Comparison of ENCODE assay signal across 8 mouse cellular contexts in genomic region chr1:56969364-56970360, GRCm38 (mm10). TPM values are rescaled to one million over a fixed set of nuclear protein-coding genes. Genes with fewer than 3 reads are reported as not detected.
DNase-seq lines count a peak whose midpoint lies in the region; ATAC-seq and TF ChIP-seq lines count a peak whose summit lies in the region.

No protein-coding gene starts in this region.

- no peak for DNase-seq in lung, postnatal 10 days
- peak; percentile 52 for DNase-seq in embryonic facial prominence, embryonic 11.5 days (ENCODE audit: low spot score)
- no peak for DNase-seq in hindbrain, postnatal 0 days (ENCODE audit: low spot score)
- no peak for DNase-seq in liver, embryonic 13.5 days

- H3K27ac ChIP-seq in lung, embryonic 15.5 days: no peak overlapping the region
- peak overlapping the region; percentile 59 for H3K27ac ChIP-seq in embryonic facial prominence, embryonic 11.5 days (replicated peaks; ENCODE audit: low read depth, low read length)
- no peak overlapping the region for H3K27ac ChIP-seq in hindbrain, postnatal 0 days
- no peak overlapping the region for H3K27ac ChIP-seq in liver, embryonic 13.5 days
- no peak overlapping the region for H3K27ac ChIP-seq in stomach, embryonic 15.5 days

- 3% methylated on average over 47 of the region's 47 CpGs for WGBS in lung, embryonic 15.5 days
- under 1% methylated on average over 47 of the region's 47 CpGs for WGBS in embryonic facial prominence, embryonic 11.5 days
- WGBS in hindbrain, postnatal 0 days: 3% methylated on average over 47 of the region's 47 CpGs
- WGBS in liver, embryonic 13.5 days (ENCODE audit: insufficient replicate concordance): 3% methylated on average over 47 of the region's 47 CpGs
- whole genome bisulfite sequencing in stomach, embryonic 15.5 days: 3% methylated on average over 47 of the region's 47 CpGs

- no peak for ATAC-seq in lung, embryonic 15.5 days (ENCODE audit: borderline replicate concordance, extremely low read depth, low FRiP score, low TSS enrichment)
- ATAC-seq in embryonic facial prominence, embryonic 11.5 days (replicated peaks; ENCODE audit: insufficient number of reproducible peaks, low FRiP score, low TSS enrichment, low read depth): no peak
- ATAC-seq in hindbrain, postnatal 0 days: no peak
- no peak for ATAC-seq in liver, embryonic 13.5 days (ENCODE audit: low read depth)
- ATAC-seq in stomach, embryonic 15.5 days (ENCODE audit: insufficient read depth, low FRiP score, low read depth): no peak
- no peak for ATAC-seq in megakaryocyte, adult 5-6 weeks (ENCODE audit: poor library complexity, severe bottlenecking)
- no peak for ATAC-seq in erythroid progenitor cell, adult 5-6 weeks (replicated peaks; ENCODE audit: low FRiP score, poor library complexity, severe bottlenecking)

- H3K9me3 ChIP-seq in lung, embryonic 15.5 days: no peaks in the 10 kb centered on the region
- H3K9me3 ChIP-seq in embryonic facial prominence, embryonic 11.5 days (replicated peaks; ENCODE audit: control insufficient read depth, low read length): no peaks in the 10 kb centered on the region
- no peaks in the 10 kb centered on the region for H3K9me3 ChIP-seq in hindbrain, postnatal 0 days (ENCODE audit: low read length)
- no peaks in the 10 kb centered on the region for H3K9me3 ChIP-seq in liver, embryonic 13.5 days (replicated peaks)
- no peaks in the 10 kb centered on the region for H3K9me3 ChIP-seq in stomach, embryonic 15.5 days

- no peak for TF ChIP-seq CTCF in hindbrain, postnatal 0 days (IDR thresholded peaks at IDR 0.05; ENCODE audit: low read depth)

- peak overlapping the region; percentile 34 for H3K4me3 ChIP-seq in lung, embryonic 15.5 days
- H3K4me3 ChIP-seq in embryonic facial prominence, embryonic 11.5 days (ENCODE audit: low read depth, low read length): peak overlapping the region; percentile 87
- H3K4me3 ChIP-seq in hindbrain, postnatal 0 days (ENCODE audit: low read length): peak overlapping the region; percentile 73
- peak overlapping the region; percentile 31 for H3K4me3 ChIP-seq in liver, embryonic 13.5 days (replicated peaks)
- peak overlapping the region; percentile 80 for H3K4me3 ChIP-seq in stomach, embryonic 15.5 days (replicated peaks)

- peaks cover 43% of the 10 kb centered on the region for H3K27me3 ChIP-seq in lung, embryonic 15.5 days
- H3K27me3 ChIP-seq in embryonic facial prominence, embryonic 11.5 days (ENCODE audit: control insufficient read depth, insufficient read depth, low read length): peaks cover 11% of the 10 kb centered on the region
- peaks cover 32% of the 10 kb centered on the region; the same call in 1 of the 2 replicates for H3K27me3 ChIP-seq in hindbrain, postnatal 0 days (ENCODE audit: insufficient read depth, low read length)
- peaks cover 73% of the 10 kb centered on the region for H3K27me3 ChIP-seq in liver, embryonic 13.5 days
- peaks cover 35% of the 10 kb centered on the region for H3K27me3 ChIP-seq in stomach, embryonic 15.5 days (replicated peaks)

- peaks cover 34% of the 10 kb centered on the region for H3K4me1 ChIP-seq in lung, embryonic 15.5 days
- peaks cover 4% of the 10 kb centered on the region for H3K4me1 ChIP-seq in embryonic facial prominence, embryonic 11.5 days (ENCODE audit: control insufficient read depth, insufficient read depth, low read length)
- H3K4me1 ChIP-seq in hindbrain, postnatal 0 days (ENCODE audit: insufficient read depth, low read length): peaks cover 3% of the 10 kb centered on the region; the same call in 1 of the 2 replicates
- H3K4me1 ChIP-seq in liver, embryonic 13.5 days (replicated peaks): peaks cover 9% of the 10 kb centered on the region; the same call in 1 of the 2 replicates
- peaks cover 25% of the 10 kb centered on the region for H3K4me1 ChIP-seq in stomach, embryonic 15.5 days

- H3K36me3 ChIP-seq in lung, embryonic 15.5 days: no peaks in the 10 kb centered on the region
- no peaks in the 10 kb centered on the region for H3K36me3 ChIP-seq in embryonic facial prominence, embryonic 11.5 days (replicated peaks; ENCODE audit: control insufficient read depth, insufficient read depth, low read depth, low read length)
- no peaks in the 10 kb centered on the region for H3K36me3 ChIP-seq in hindbrain, postnatal 0 days (ENCODE audit: insufficient read depth, low read length)
- no peaks in the 10 kb centered on the region for H3K36me3 ChIP-seq in liver, embryonic 13.5 days
- H3K36me3 ChIP-seq in stomach, embryonic 15.5 days: no peaks in the 10 kb centered on the region

- H3K9ac ChIP-seq in lung, embryonic 15.5 days: no peak overlapping the region
- H3K9ac ChIP-seq in embryonic facial prominence, embryonic 11.5 days (replicated peaks; ENCODE audit: low read length): peak overlapping the region; percentile 65
- 0 out of 2 replicates have a peak overlapping the region, but pooled peaks have one; percentile 9 for H3K9ac ChIP-seq in hindbrain, postnatal 0 days (replicated peaks; ENCODE audit: low read length)
- no peak overlapping the region for H3K9ac ChIP-seq in liver, embryonic 13.5 days
- no peak overlapping the region for H3K9ac ChIP-seq in stomach, embryonic 15.5 days

- peak overlapping the region; percentile 57 for H3K4me2 ChIP-seq in lung, embryonic 15.5 days
- H3K4me2 ChIP-seq in embryonic facial prominence, embryonic 11.5 days (ENCODE audit: low read depth, low read length): peak overlapping the region; percentile 97
- H3K4me2 ChIP-seq in hindbrain, postnatal 0 days (ENCODE audit: low read depth, low read length): peak overlapping the region; percentile 85
- peak overlapping the region; percentile 46 for H3K4me2 ChIP-seq in liver, embryonic 13.5 days
- peak overlapping the region; percentile 62 for H3K4me2 ChIP-seq in stomach, embryonic 15.5 days

RNA-seq across cellular contexts. Expression of gene Satb2, which starts 8.8 kb away (rescaled TPM):
- 0.29 and 0.53 TPM in 2 replicates for polyA plus RNA-seq in lung, embryonic 15.5 days (2015; fragmentation: Nextera tagmentation; extraction: Ambion mirVana)
- 13.1 and 18.4 TPM in 2 replicates for polyA plus RNA-seq in embryonic facial prominence, embryonic 11.5 days (2014; fragmentation: Nextera tagmentation; extraction: Ambion mirVana)
- 1.7 and 3.4 TPM in 2 replicates for total RNA-seq in hindbrain, postnatal 0 days (2014; rRNA removed)
- polyA plus RNA-seq in hindbrain, postnatal 0 days (2015; fragmentation: Nextera tagmentation; extraction: Ambion mirVana): 1.1 TPM in 2 replicates
- 0.03 and 0.05 TPM in 2 replicates for polyA plus RNA-seq in liver, embryonic 13.5 days (2015; fragmentation: Nextera tagmentation; extraction: Ambion mirVana)
- 0.53 and 0.81 TPM in 2 replicates for polyA plus RNA-seq in stomach, embryonic 15.5 days (2015; fragmentation: Nextera tagmentation; extraction: Ambion mirVana)
- 1.1 and 1.2 TPM in 2 replicates for total RNA-seq in megakaryocyte, adult 5-6 weeks (2015)
- total RNA-seq in megakaryocyte, adult 5-6 weeks (2017): 0.29 and 0.98 TPM in 2 replicates
- total RNA-seq in erythroid progenitor cell, adult 5-6 weeks (2015; ENCODE audit: low replicate concordance): not detected in 2 replicates
- 0.08 TPM in 1 of 2 replicates, not detected in the other for total RNA-seq in erythroid progenitor cell, adult 5-6 weeks (2017; ENCODE audit: low replicate concordance)

Comparison
In these comparisons a context has a peak if more than half of its experiments do, and no peak if none do; other contexts are left out.
1. H3K4me2 ChIP-seq: peak in every context shown above with its lines; median percentile 97 in embryonic facial prominence, embryonic 11.5 days; 85 in hindbrain, postnatal 0 days; 62 in stomach, embryonic 15.5 days; 57 in lung, embryonic 15.5 days; 46 in liver, embryonic 13.5 days.
2. H3K4me3 ChIP-seq: peak in every context shown above with its lines; median percentile 87 in embryonic facial prominence, embryonic 11.5 days; 80 in stomach, embryonic 15.5 days; 73 in hindbrain, postnatal 0 days; 34 in lung, embryonic 15.5 days; 31 in liver, embryonic 13.5 days.
3. H3K9ac ChIP-seq: peak in embryonic facial prominence, embryonic 11.5 days (single experiment) and hindbrain, postnatal 0 days (single experiment); none in lung, embryonic 15.5 days (single experiment), liver, embryonic 13.5 days (single experiment) and stomach, embryonic 15.5 days (single experiment).